Mouse (Mus musculus): ENCODE measurements around the gene Prdm2. TPM values are rescaled to one million over a fixed set of nuclear protein-coding genes. Genes with fewer than 3 reads are reported as not detected.

Prdm2 gene
- polyA plus RNA-seq, 1 experiment = 28.6 TPM

GRCm38 (mm10) chr4:143141645-143142259 lies 71.0 kb downstream of the Prdm2 start:
- H3K4me3 ChIP-seq (ENCODE audit: insufficient read depth, low read length) = no peak overlapping the region
- peaks cover 6% of the 10 kb centered on the region for H3K4me1 ChIP-seq (ENCODE audit: control insufficient read depth, insufficient read depth, low read length)
- TF ChIP-seq POLR2A (IDR thresholded peaks at IDR 0.05; ENCODE audit: low read depth, low read length) (no peak), CTCF (IDR thresholded peaks at IDR 0.05; ENCODE audit: borderline replicate concordance, insufficient read depth, low read length) (no peak)
- no peak overlapping the region for H3K27ac ChIP-seq (ENCODE audit: insufficient read depth, low read length)

- TF ChIP-seq CTCF (IDR thresholded peaks at IDR 0.05; ENCODE audit: borderline replicate concordance, insufficient read depth, low read length) = no peak
- no peak for TF ChIP-seq POLR2A (IDR thresholded peaks at IDR 0.05; ENCODE audit: low read depth, low read length)
- no peak overlapping the region for H3K27ac ChIP-seq (ENCODE audit: insufficient read depth, low read length)
- no peak overlapping the region for H3K4me3 ChIP-seq (ENCODE audit: insufficient read depth, low read length)
- peaks cover 6% of the 10 kb centered on the region for H3K4me1 ChIP-seq (ENCODE audit: control insufficient read depth, insufficient read depth, low read length)
Observed at GRCm38 (mm10) chr4:143140940-143141339, 71.9 kb downstream of the Prdm2 start.

GRCm38 (mm10) chr4:143132433-143132832 lies 80.4 kb downstream of the Prdm2 start:
- H3K4me3 ChIP-seq (ENCODE audit: insufficient read depth, low read length) = no peak overlapping the region
- TF ChIP-seq POLR2A (IDR thresholded peaks at IDR 0.05; ENCODE audit: low read depth, low read length) (no peak), CTCF (IDR thresholded peaks at IDR 0.05; ENCODE audit: borderline replicate concordance, insufficient read depth, low read length) (no peak)
- H3K27ac ChIP-seq (ENCODE audit: insufficient read depth, low read length) = no peak overlapping the region
- no peaks in the 10 kb centered on the region for H3K4me1 ChIP-seq (ENCODE audit: control insufficient read depth, insufficient read depth, low read length)

GRCm38 (mm10) chr4:143130441-143130840 lies 82.4 kb downstream of the Prdm2 start:
- H3K4me3 ChIP-seq (ENCODE audit: insufficient read depth, low read length) = no peak overlapping the region
- TF ChIP-seq CTCF (IDR thresholded peaks at IDR 0.05; ENCODE audit: borderline replicate concordance, insufficient read depth, low read length) = no peak
- no peak for TF ChIP-seq POLR2A (IDR thresholded peaks at IDR 0.05; ENCODE audit: low read depth, low read length)

GRCm38 (mm10) chr4:143129261-143129760 lies 83.5 kb downstream of the Prdm2 start:
- Histone ChIP-seq H3K27ac (ENCODE audit: insufficient read depth, low read length) (no peak overlapping the region), H3K4me3 (ENCODE audit: insufficient read depth, low read length) (no peak overlapping the region), H3K4me1 (ENCODE audit: control insufficient read depth, insufficient read depth, low read length) (no peaks in the 10 kb centered on the region)
- TF ChIP-seq CTCF (IDR thresholded peaks at IDR 0.05; ENCODE audit: borderline replicate concordance, insufficient read depth, low read length) (no peak), POLR2A (IDR thresholded peaks at IDR 0.05; ENCODE audit: low read depth, low read length) (no peak)

More at GRCm38 (mm10) chr4:143130441-143130840, 82.4 kb downstream of the Prdm2 start:
- no peaks in the 10 kb centered on the region for H3K4me1 ChIP-seq (ENCODE audit: control insufficient read depth, insufficient read depth, low read length)
- no peak overlapping the region for H3K27ac ChIP-seq (ENCODE audit: insufficient read depth, low read length)

GRCm38 (mm10) chr4:143127171-143127570 lies 85.6 kb downstream of the Prdm2 start:
- TF ChIP-seq CTCF (IDR thresholded peaks at IDR 0.05; ENCODE audit: borderline replicate concordance, insufficient read depth, low read length) (no peak), POLR2A (IDR thresholded peaks at IDR 0.05; ENCODE audit: low read depth, low read length) (no peak)
- H3K27ac ChIP-seq (ENCODE audit: insufficient read depth, low read length) = no peak overlapping the region
- no peak overlapping the region for H3K4me3 ChIP-seq (ENCODE audit: insufficient read depth, low read length)
- no peaks in the 10 kb centered on the region for H3K4me1 ChIP-seq (ENCODE audit: control insufficient read depth, insufficient read depth, low read length)

GRCm38 (mm10) chr4:143126476-143126875 lies 86.3 kb downstream of the Prdm2 start:
- no peak for TF ChIP-seq CTCF (IDR thresholded peaks at IDR 0.05; ENCODE audit: borderline replicate concordance, insufficient read depth, low read length)
- no peak for TF ChIP-seq POLR2A (IDR thresholded peaks at IDR 0.05; ENCODE audit: low read depth, low read length)
- Histone ChIP-seq H3K27ac (ENCODE audit: insufficient read depth, low read length) (no peak overlapping the region), H3K4me3 (ENCODE audit: insufficient read depth, low read length) (no peak overlapping the region)

GRCm38 (mm10) chr4:143125290-143125689 lies 87.5 kb downstream of the Prdm2 start:
- no peaks in the 10 kb centered on the region for H3K4me1 ChIP-seq (ENCODE audit: control insufficient read depth, insufficient read depth, low read length)
- H3K4me3 ChIP-seq (ENCODE audit: insufficient read depth, low read length) = no peak overlapping the region
- H3K27ac ChIP-seq (ENCODE audit: insufficient read depth, low read length) = no peak overlapping the region
- TF ChIP-seq CTCF (IDR thresholded peaks at IDR 0.05; ENCODE audit: borderline replicate concordance, insufficient read depth, low read length) = no peak
- TF ChIP-seq POLR2A (IDR thresholded peaks at IDR 0.05; ENCODE audit: low read depth, low read length) = no peak

More at GRCm38 (mm10) chr4:143126476-143126875, 86.3 kb downstream of the Prdm2 start:
- H3K4me1 ChIP-seq (ENCODE audit: control insufficient read depth, insufficient read depth, low read length) = no peaks in the 10 kb centered on the region

- Histone ChIP-seq H3K27ac (ENCODE audit: insufficient read depth, low read length) (no peak overlapping the region), H3K4me3 (ENCODE audit: insufficient read depth, low read length) (no peak overlapping the region), H3K4me1 (ENCODE audit: control insufficient read depth, insufficient read depth, low read length) (no peaks in the 10 kb centered on the region)
- no peak for TF ChIP-seq POLR2A (IDR thresholded peaks at IDR 0.05; ENCODE audit: low read depth, low read length)
- TF ChIP-seq CTCF (IDR thresholded peaks at IDR 0.05; ENCODE audit: borderline replicate concordance, insufficient read depth, low read length) = no peak
Observed at GRCm38 (mm10) chr4:143123043-143123442, 89.8 kb downstream of the Prdm2 start.

- Histone ChIP-seq H3K4me3 (ENCODE audit: insufficient read depth, low read length) (no peak overlapping the region), H3K27ac (ENCODE audit: insufficient read depth, low read length) (no peak overlapping the region), H3K4me1 (ENCODE audit: control insufficient read depth, insufficient read depth, low read length) (no peaks in the 10 kb centered on the region)
- TF ChIP-seq CTCF (IDR thresholded peaks at IDR 0.05; ENCODE audit: borderline replicate concordance, insufficient read depth, low read length) (no peak), POLR2A (IDR thresholded peaks at IDR 0.05; ENCODE audit: low read depth, low read length) (no peak)
Observed at GRCm38 (mm10) chr4:143121174-143121573, 91.6 kb downstream of the Prdm2 start.

All from embryonic fibroblast, embryonic 13.5 days (primary cell).